Mouse (Mus musculus) heart, embryonic 16.5 days (tissue): Measurements from ENCODE around the gene Mapk7. TPM values are rescaled to one million over a fixed set of nuclear protein-coding genes. Genes with fewer than 3 reads are reported as not detected.
A peak's percentile ranks its signal among the peaks of the same experiment; 100 is the strongest.

Source experiments
- ATAC-seq: fragments of 200-750 bp; cut with Nextera tagmentation; replicated peaks from 2 replicates; pipeline ENCODE4 v1.8.0; 2017; ENCODE audit warnings: moderate number of reproducible peaks; ENCODE audit not compliant: insufficient read depth, low FRiP score; ENCODE audit errors: extremely low read depth
- H3K27ac ChIP-seq: fragments of 300-500 bp; sonication (generic); 2 replicates; pipeline ENCODE4 v1.5.1; 2014; ENCODE audit warnings: mild to moderate bottlenecking, low read length, control low read depth, moderate library complexity
- H3K27me3 ChIP-seq: fragments of 300-500 bp; sonication (generic); 2 replicates; pipeline ENCODE4 v1.6.1; 2014; ENCODE audit warnings: low read length, mixed read lengths; ENCODE audit not compliant: control insufficient read depth, insufficient read depth
- H3K36me3 ChIP-seq: fragments of 300-500 bp; sonication (generic); 2 replicates; pipeline ENCODE4 v1.6.1; 2014; ENCODE audit not compliant: control insufficient read depth, insufficient read depth
- H3K4me1 ChIP-seq: fragments of 300-500 bp; sonication (generic); 2 replicates; pipeline ENCODE4 v1.6.1; 2014; ENCODE audit warnings: low read length, mixed read lengths; ENCODE audit not compliant: control insufficient read depth, insufficient read depth
- H3K4me2 ChIP-seq: fragments of 300-500 bp; sonication (generic); 2 replicates; pipeline ENCODE4 v1.6.1; 2014; ENCODE audit warnings: low read depth, mild to moderate bottlenecking, control low read depth, low read length
- H3K4me3 ChIP-seq: fragments of 300-500 bp; sonication (generic); 2 replicates; pipeline ENCODE4 v1.5.1; 2014; ENCODE audit warnings: mild to moderate bottlenecking, control low read depth, low read length
- H3K9ac ChIP-seq: fragments of 300-500 bp; sonication (generic); 2 replicates; pipeline ENCODE4 v1.6.1; 2014; ENCODE audit warnings: low read length, control low read depth
- H3K9me3 ChIP-seq: fragments of 300-500 bp; sonication (generic); replicated peaks from 2 replicates; pipeline ENCODE4 v1.6.1; 2016; ENCODE audit warnings: low read length; ENCODE audit not compliant: control insufficient read depth
- WGBS: fragments of 180-500 bp; shearing (Covaris S2); extraction: QIAGEN DNeasy Blood & Tissue Kit; methylation state at CpG from one replicate; pipeline ENCODE4 v1.1.7; 2014; 5-methylcytosine and 5-hydroxymethylcytosine counted together
- polyA plus RNA-seq: library from polyadenylated mRNA; unstranded; fragments of >200 nt; fragmentation: Nextera tagmentation; extraction: Ambion mirVana; gene quantifications from 2 replicates; pipeline ENCODE4 v1.2.1, GENCODE M21; 2015

The Mapk7 gene
- polyA plus RNA-seq, 1 experiment from 2014 or later: 27.4 TPM

DNA sequence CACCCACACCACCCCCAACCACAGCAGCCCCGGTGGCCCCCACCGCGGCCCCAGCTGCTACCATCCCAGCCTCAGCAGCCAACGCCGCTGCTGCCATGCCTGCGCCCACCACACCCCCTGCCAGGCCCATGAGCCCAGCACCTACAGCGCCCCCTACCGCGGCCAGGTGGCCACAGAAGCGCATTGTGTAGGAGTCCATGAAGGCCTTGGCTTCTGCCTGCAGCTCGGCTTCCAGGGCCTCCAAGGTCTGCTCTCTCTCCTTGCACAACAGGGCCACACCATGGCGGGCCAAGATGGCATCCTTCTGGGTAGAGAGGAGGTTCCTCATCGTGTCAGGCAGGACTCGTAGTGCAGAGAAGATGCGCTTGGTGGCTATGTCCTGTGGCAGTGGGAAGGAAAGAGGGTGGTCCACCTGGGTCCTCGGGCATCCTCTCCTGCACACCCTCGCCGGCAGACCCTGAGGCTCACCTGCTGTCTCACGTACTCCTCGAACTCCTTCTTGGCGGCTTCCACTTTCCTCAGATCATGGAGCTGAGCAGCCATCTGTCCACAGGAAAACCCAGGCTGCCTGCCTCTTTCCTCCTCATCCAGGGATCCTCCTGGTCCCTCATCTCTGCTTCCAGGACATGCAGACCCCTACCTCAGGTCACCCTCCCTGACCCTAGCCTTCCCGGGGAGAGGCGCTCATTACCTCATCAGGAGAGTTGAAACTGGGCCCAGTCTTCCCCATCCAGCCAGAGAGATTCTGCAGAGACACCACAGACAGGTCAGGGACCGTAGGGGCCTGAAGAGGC lies 44.5 kb downstream of the Mapk7 start:
- H3K4me2 ChIP-seq: no peak overlapping the region
- H3K4me3 ChIP-seq: no peak overlapping the region
- H3K9me3 ChIP-seq: no peaks in the 10 kb centered on the region
- H3K27ac ChIP-seq: no peak overlapping the region; the same call in 1 of the 2 replicates
- H3K27me3 ChIP-seq: peaks cover 10% of the 10 kb centered on the region
- H3K4me1 ChIP-seq: peaks cover 7% of the 10 kb centered on the region; the same call in 1 of the 2 replicates
- no peak overlapping the region for H3K9ac ChIP-seq
- no peaks in the 10 kb centered on the region for H3K36me3 ChIP-seq
- WGBS: 66% methylated on average over 24 of the region's 24 CpGs
- ATAC-seq: no peak

- H3K9ac ChIP-seq: no peak overlapping the region
- H3K27me3 ChIP-seq: peaks cover 10% of the 10 kb centered on the region
- ATAC-seq: no peak
- no peaks in the 10 kb centered on the region for H3K36me3 ChIP-seq
- no peaks in the 10 kb centered on the region for H3K9me3 ChIP-seq
- H3K27ac ChIP-seq: peak overlapping the region; percentile 20; the same call in 1 of the 2 replicates
- no peak overlapping the region for H3K4me3 ChIP-seq
- no peak overlapping the region for H3K4me2 ChIP-seq
- 71% methylated on average over 9 of the region's 9 CpGs for WGBS
- peaks cover 7% of the 10 kb centered on the region; the same call in 1 of the 2 replicates for H3K4me1 ChIP-seq
These were observed 45.5 kb downstream of the Mapk7 start for GRCm38 (mm10) chr11:61448599-61449225.

GRCm38 (mm10) chr11:61448041-61448440 lies 46.2 kb downstream of the Mapk7 start:
- WGBS: 33% methylated on average over 5 of the region's 5 CpGs
- no peak for ATAC-seq
- H3K9ac ChIP-seq: no peak overlapping the region
- no peaks in the 10 kb centered on the region for H3K9me3 ChIP-seq
- no peak overlapping the region for H3K4me2 ChIP-seq
- H3K4me3 ChIP-seq: no peak overlapping the region
- H3K36me3 ChIP-seq: no peaks in the 10 kb centered on the region
- no peak overlapping the region for H3K27ac ChIP-seq
- H3K4me1 ChIP-seq: peaks cover 5% of the 10 kb centered on the region; the same call in 1 of the 2 replicates
- peaks cover 10% of the 10 kb centered on the region for H3K27me3 ChIP-seq

DNA sequence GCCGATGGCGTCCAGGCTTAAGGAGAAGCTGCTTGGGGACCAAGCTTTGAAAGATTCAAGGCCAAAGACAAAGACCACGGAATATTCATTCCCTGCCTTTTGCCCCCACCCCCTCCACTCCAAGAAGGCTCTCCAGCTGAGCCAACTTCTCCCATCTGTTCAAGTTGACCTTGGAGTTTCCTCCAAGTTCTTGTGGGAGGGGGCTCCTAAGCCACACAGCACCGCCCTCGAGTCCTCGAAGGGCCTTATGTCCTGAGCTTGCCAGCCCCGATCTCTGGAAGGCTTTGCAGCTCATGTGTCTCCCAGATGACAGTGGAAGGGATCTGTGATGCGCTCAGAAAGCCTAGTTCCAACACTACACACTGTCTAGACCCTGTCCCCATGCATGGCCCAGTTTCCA lies 46.9 kb downstream of the Mapk7 start:
- no peaks in the 10 kb centered on the region for H3K36me3 ChIP-seq
- peaks cover 6% of the 10 kb centered on the region for H3K27me3 ChIP-seq
- no peak overlapping the region for H3K9ac ChIP-seq
- H3K4me2 ChIP-seq: no peak overlapping the region
- H3K4me3 ChIP-seq: no peak overlapping the region
- no peaks in the 10 kb centered on the region for H3K9me3 ChIP-seq
- H3K4me1 ChIP-seq: peaks cover 5% of the 10 kb centered on the region; the same call in 1 of the 2 replicates
- ATAC-seq: no peak
- 82% methylated on average over 8 of the region's 8 CpGs for WGBS
- H3K27ac ChIP-seq: no peak overlapping the region

GRCm38 (mm10) chr11:61443807-61444206 lies 50.4 kb downstream of the Mapk7 start:
- Histone ChIP-seq H3K9me3 (no peaks in the 10 kb centered on the region), H3K36me3 (no peaks in the 10 kb centered on the region), H3K4me3 (no peak overlapping the region), H3K4me1 (peaks cover 5% of the 10 kb centered on the region; the same call in 1 of the 2 replicates), H3K27ac (no peak overlapping the region), H3K9ac (no peak overlapping the region), H3K4me2 (no peak overlapping the region), H3K27me3 (no peaks in the 10 kb centered on the region)
- ATAC-seq: no peak
- 85% methylated on average over 6 of the region's 6 CpGs for WGBS

DNA sequence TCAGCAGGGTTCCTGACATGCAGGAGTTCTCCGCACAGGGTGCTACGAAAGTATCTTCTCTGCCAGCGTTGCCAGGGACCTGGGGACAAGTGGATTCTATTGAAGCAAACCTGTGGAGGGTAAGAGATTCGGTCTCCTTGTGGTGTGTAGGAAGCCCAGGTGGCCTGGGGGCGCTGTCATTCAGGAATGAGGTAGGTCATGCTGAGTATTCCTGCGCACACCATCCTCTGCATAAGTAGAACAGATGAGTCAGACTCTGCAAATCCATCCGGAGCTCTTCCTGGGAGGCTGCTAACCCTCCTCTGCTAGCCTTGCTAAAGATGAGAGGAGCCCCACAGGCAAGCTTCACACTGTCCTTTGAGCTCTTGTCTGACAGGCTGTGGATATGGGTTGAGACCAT lies 52.5 kb downstream of the Mapk7 start:
- Histone ChIP-seq H3K36me3 (no peaks in the 10 kb centered on the region), H3K27ac (no peak overlapping the region), H3K9ac (no peak overlapping the region), H3K4me2 (no peak overlapping the region), H3K27me3 (no peaks in the 10 kb centered on the region), H3K9me3 (no peaks in the 10 kb centered on the region), H3K4me1 (no peaks in the 10 kb centered on the region), H3K4me3 (no peak overlapping the region)
- 79% methylated on average over 7 of the region's 7 CpGs for WGBS
- ATAC-seq: no peak

- Histone ChIP-seq H3K9me3 (no peaks in the 10 kb centered on the region), H3K27me3 (no peaks in the 10 kb centered on the region), H3K4me1 (no peaks in the 10 kb centered on the region), H3K36me3 (no peaks in the 10 kb centered on the region), H3K9ac (no peak overlapping the region), H3K4me3 (no peak overlapping the region), H3K27ac (no peak overlapping the region), H3K4me2 (no peak overlapping the region)
- no peak for ATAC-seq
- 92% methylated on average over 4 of the region's 4 CpGs for WGBS
These were observed 53.8 kb downstream of the Mapk7 start for GRCm38 (mm10) chr11:61440416-61440815.

- Histone ChIP-seq H3K36me3 (no peaks in the 10 kb centered on the region), H3K9ac (no peak overlapping the region), H3K4me3 (no peak overlapping the region), H3K4me2 (no peak overlapping the region), H3K27ac (no peak overlapping the region), H3K27me3 (no peaks in the 10 kb centered on the region), H3K4me1 (no peaks in the 10 kb centered on the region), H3K9me3 (no peaks in the 10 kb centered on the region)
- no peak for ATAC-seq
- 70% methylated on average over 3 of the region's 3 CpGs for WGBS
These were observed 55.0 kb downstream of the Mapk7 start for GRCm38 (mm10) chr11:61439170-61439569.
